Mouse (Mus musculus): ENCODE results near the gene Kdelr1.
"Not testable (repeated sequence)": the region's sequence is repeated elsewhere in the genome, so short reads cannot be mapped to it uniquely, and the experiment has no call there.

The Kdelr1 gene

GRCm38 (mm10) chr7:45870282-45871058 lies 2.1 kb upstream of the Kdelr1 start:
- DNase-seq = peak; percentile 48

GRCm38 (mm10) chr7:45873061-45873947 lies 732 bp downstream of the Kdelr1 start:
- DNase-seq = peak; percentile 75

GRCm38 (mm10) chr7:45876895-45877294 lies 4.3 kb downstream of the Kdelr1 start:
- no peak for DNase-seq

- DNase-seq = not testable (repeated sequence)
Observed at GRCm38 (mm10) chr7:45878278-45878677, 5.7 kb downstream of the Kdelr1 start, which contains the start of gene Grin2d. Grin2d (minus strand) TSS chr7:45878378.

GRCm38 (mm10) chr7:45880531-45880930 lies 8.0 kb downstream of the Kdelr1 start:
- DNase-seq = no peak

- DNase-seq = no peak
Observed at GRCm38 (mm10) chr7:45881011-45881410, 8.4 kb downstream of the Kdelr1 start.

GRCm38 (mm10) chr7:45887246-45887645 lies 14.7 kb downstream of the Kdelr1 start:
- no peak for DNase-seq

- DNase-seq = no peak
Observed at GRCm38 (mm10) chr7:45892651-45893050, 20.1 kb downstream of the Kdelr1 start.

GRCm38 (mm10) chr7:45895931-45896516 lies 23.5 kb downstream of the Kdelr1 start:
- no peak for DNase-seq

- peak; percentile 94 for DNase-seq
Observed at GRCm38 (mm10) chr7:45896517-45897257, 24.1 kb downstream of the Kdelr1 start, which contains the start of the genes Syngr4 and Tmem143. Syngr4 (minus strand) TSS chr7:45896714. Tmem143 (plus strand) TSS chr7:45896941.

- peak; percentile 62 for DNase-seq
Observed at GRCm38 (mm10) chr7:45897258-45897757, 24.7 kb downstream of the Kdelr1 start.

GRCm38 (mm10) chr7:45898125-45898524 lies 25.6 kb downstream of the Kdelr1 start:
- DNase-seq = peak; percentile 52

GRCm38 (mm10) chr7:45901562-45901961 lies 29.0 kb downstream of the Kdelr1 start:
- no peak for DNase-seq

- DNase-seq = no peak
Observed at GRCm38 (mm10) chr7:45902481-45903002, 30.0 kb downstream of the Kdelr1 start.

- no peak for DNase-seq
Observed at GRCm38 (mm10) chr7:45906622-45907021, 34.0 kb downstream of the Kdelr1 start.

- DNase-seq = no peak
Observed at GRCm38 (mm10) chr7:45908384-45908783, 35.8 kb downstream of the Kdelr1 start.

GRCm38 (mm10) chr7:45909145-45909544 lies 36.6 kb downstream of the Kdelr1 start:
- no peak for DNase-seq

GRCm38 (mm10) chr7:45914067-45914466 lies 41.5 kb downstream of the Kdelr1 start:
- DNase-seq = no peak

GRCm38 (mm10) chr7:45915011-45915410 lies 42.4 kb downstream of the Kdelr1 start:
- no peak for DNase-seq

- DNase-seq = peak; percentile 89
Observed at GRCm38 (mm10) chr7:45916056-45917003, 43.8 kb downstream of the Kdelr1 start.

All from thymus, postnatal 4 days (tissue).